Mouse (Mus musculus): ENCODE results near the gene Prlhr. TPM values are rescaled to one million over a fixed set of nuclear protein-coding genes. Genes with fewer than 3 reads are reported as not detected.

Prlhr gene
- polyA plus RNA-seq, 1 experiment from 2014 or later = 0.49 TPM

Other genes starting within 250 kb of the Prlhr start
- gene Fam204a, start 241.6 kb downstream of the Prlhr start, polyA plus RNA-seq (2015; fragmentation: Nextera tagmentation; extraction: Ambion mirVana) = 56.8 and 58.3 TPM in 2 replicates
- gene Cacul1, start 112.7 kb upstream of the Prlhr start, polyA plus RNA-seq (2015; fragmentation: Nextera tagmentation; extraction: Ambion mirVana) = 23.8 and 24.1 TPM in 2 replicates

Data from hindbrain, embryonic 15.5 days (tissue).